Mouse (Mus musculus): Measurements from ENCODE around the gene Casp1. TPM values are rescaled to one million over a fixed set of nuclear protein-coding genes. Genes with fewer than 3 reads are reported as not detected.

Casp1 gene
- polyA plus RNA-seq (2015; fragmentation: Nextera tagmentation; extraction: Ambion mirVana), result 4.3 and 5.1 TPM in 2 replicates

DNA sequence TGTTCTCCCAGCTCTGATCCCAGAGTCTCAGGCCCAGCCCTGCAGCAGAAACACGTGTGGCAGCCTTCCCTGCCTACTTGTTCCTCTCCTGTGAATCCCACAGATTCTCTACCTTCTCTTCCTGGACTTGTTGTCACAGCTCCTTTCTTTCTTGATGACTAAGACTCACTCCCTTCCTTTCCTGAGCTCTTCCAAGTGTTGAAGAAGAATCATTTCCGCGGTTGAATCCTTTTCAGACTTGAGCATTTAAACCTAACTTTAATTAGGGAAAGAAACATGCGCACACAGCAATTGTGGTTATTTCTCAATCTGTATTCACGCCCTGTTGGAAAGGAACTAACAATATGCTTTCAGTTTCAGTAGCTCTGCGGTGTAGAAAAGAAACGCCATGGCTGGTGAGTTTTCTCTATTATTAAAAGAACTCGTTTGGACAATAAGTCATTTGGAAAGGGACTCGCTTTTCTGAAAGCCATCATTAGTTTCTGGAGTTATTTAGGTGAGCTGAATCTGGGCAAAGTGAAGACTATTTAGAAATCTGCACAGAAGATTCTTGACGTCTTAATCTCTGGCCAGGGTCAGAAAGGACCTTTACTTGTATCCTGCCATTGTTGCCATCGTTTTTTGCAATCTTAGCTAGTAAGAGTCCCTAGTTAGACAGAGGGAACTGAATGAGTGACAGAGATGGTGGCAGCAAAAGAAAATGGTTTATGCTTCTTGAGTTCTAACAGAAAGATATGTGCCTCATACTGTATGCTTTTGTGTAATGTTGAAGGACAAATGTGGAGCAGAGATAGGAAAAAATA lies at the start of gene Casp1:
Gene Casp1, plus strand, starts transcription at position 189 of the 803 bp plus-strand sequence.
- peak within 1 kb of the TSS; percentile 29 for H3K4me3 ChIP-seq (ENCODE audit: low read depth, low read length)
- H3K4me2 ChIP-seq (ENCODE audit: low read depth, low read length), result peak within 1 kb of the TSS; percentile 42
- no peak within 1 kb of the TSS for H3K9ac ChIP-seq (replicated peaks)
- peak; percentile 57 for ATAC-seq
- no peaks in the 10 kb centered on the region for H3K36me3 ChIP-seq (replicated peaks; ENCODE audit: insufficient read depth, low read length)
- H3K27me3 ChIP-seq (ENCODE audit: insufficient read depth, low read length), result no peaks in the 10 kb centered on the region
- TF ChIP-seq EP300 (IDR thresholded peaks at IDR 0.05; ENCODE audit: low read depth) (no peak), CTCF (IDR thresholded peaks at IDR 0.05; ENCODE audit: low read depth) (no peak)
- WGBS (ENCODE audit: insufficient replicate concordance), result 54% methylated on average over 11 of the region's 11 CpGs
- H3K4me1 ChIP-seq (ENCODE audit: insufficient read depth), result no peaks in the 10 kb centered on the region
- DNase-seq, result no peak
- H3K9me3 ChIP-seq (ENCODE audit: low read length), result no peaks in the 10 kb centered on the region
- H3K27ac ChIP-seq (ENCODE audit: low read depth), result peak within 1 kb of the TSS; percentile 57; the same call in 1 of the 2 replicates

DNA sequence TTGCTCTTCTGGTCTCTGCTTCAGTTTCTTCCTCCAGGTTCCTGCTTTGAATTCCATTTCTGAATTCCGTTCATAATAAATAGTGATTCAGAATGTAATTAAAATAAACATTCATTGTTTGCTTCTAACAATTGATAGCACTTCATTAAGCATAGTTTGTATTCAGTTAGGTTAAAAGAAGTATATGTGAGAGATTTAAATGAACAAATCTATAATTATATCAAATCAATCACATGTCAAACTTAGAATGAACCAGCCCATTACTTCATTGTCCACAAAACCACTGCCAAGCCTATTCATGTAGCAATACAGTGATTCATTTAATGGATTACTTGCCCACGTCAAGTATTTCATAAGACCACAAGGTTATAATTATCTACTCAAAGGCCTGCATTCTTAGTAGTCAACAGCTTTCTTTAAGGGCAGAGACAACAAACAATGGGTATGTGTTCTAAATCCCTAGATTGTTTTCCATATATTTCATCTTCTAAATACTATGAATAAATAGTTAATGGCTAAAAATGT lies 34.3 kb upstream of the Casp1 start:
- Histone ChIP-seq H3K36me3 (replicated peaks; ENCODE audit: insufficient read depth, low read length) (no peaks in the 10 kb centered on the region), H3K9me3 (ENCODE audit: low read length) (no peaks in the 10 kb centered on the region), H3K4me1 (ENCODE audit: insufficient read depth) (no peaks in the 10 kb centered on the region), H3K9ac (replicated peaks) (no peak overlapping the region), H3K27ac (ENCODE audit: low read depth) (no peak overlapping the region), H3K4me3 (ENCODE audit: low read depth, low read length) (no peak overlapping the region), H3K27me3 (ENCODE audit: insufficient read depth, low read length) (no peaks in the 10 kb centered on the region), H3K4me2 (ENCODE audit: low read depth, low read length) (no peak overlapping the region)
- ATAC-seq (no peak), DNase-seq (no peak)
- WGBS (ENCODE audit: insufficient replicate concordance), result 70% methylated on average over 2 of the region's 2 CpGs
- TF ChIP-seq CTCF (IDR thresholded peaks at IDR 0.05; ENCODE audit: low read depth), result no peak
- no peak for TF ChIP-seq EP300 (IDR thresholded peaks at IDR 0.05; ENCODE audit: low read depth)

DNA sequence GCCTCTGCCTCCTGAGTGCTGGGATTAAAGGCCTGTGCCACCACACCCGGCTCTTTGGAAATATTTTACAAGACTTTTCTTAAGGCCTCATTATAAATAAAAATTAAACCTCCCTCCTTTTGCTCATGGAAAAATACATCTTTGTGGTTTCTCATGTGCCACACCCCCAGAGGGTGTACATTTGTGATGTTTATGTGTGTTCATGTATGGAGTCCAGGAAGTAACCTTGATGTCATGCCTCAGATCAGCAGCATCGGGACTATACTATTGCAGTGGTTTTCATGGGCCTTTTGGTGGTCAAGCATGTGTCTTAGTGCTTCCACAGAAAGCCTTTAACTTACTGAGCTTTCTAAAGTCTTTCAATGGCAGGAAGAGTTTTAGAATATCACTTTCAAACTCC lies 28.0 kb upstream of the Casp1 start:
- no peak overlapping the region for H3K4me3 ChIP-seq (ENCODE audit: low read depth, low read length)
- no peaks in the 10 kb centered on the region for H3K36me3 ChIP-seq (replicated peaks; ENCODE audit: insufficient read depth, low read length)
- H3K9me3 ChIP-seq (ENCODE audit: low read length), result no peaks in the 10 kb centered on the region
- H3K27me3 ChIP-seq (ENCODE audit: insufficient read depth, low read length), result no peaks in the 10 kb centered on the region
- H3K4me1 ChIP-seq (ENCODE audit: insufficient read depth), result no peaks in the 10 kb centered on the region
- H3K27ac ChIP-seq (ENCODE audit: low read depth), result no peak overlapping the region
- 65% methylated on average over 2 of the region's 2 CpGs for WGBS (ENCODE audit: insufficient replicate concordance)
- DNase-seq (no peak), ATAC-seq (no peak)
- H3K4me2 ChIP-seq (ENCODE audit: low read depth, low read length), result no peak overlapping the region
- TF ChIP-seq EP300 (IDR thresholded peaks at IDR 0.05; ENCODE audit: low read depth) (no peak), CTCF (IDR thresholded peaks at IDR 0.05; ENCODE audit: low read depth) (no peak)
- no peak overlapping the region for H3K9ac ChIP-seq (replicated peaks)

DNA sequence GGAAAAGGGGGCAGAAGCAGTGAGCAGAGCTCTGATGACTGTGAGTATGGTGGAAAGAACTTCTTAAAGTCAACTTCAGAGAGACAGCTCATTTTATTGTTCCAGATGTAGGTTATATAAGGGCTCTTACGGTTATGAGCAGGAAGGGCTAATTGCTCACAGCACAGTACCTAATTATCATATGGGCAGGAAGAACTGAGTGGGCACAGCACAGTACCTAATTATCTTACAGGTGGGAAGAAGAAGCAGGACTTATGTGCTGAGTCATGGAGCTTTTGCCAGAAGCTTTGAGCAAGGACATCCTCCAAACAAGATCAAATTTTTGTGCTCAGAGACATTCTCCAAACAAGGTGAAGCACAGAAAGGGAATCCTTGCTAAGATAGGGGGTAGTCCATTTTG lies 27.4 kb upstream of the Casp1 start:
- TF ChIP-seq CTCF (IDR thresholded peaks at IDR 0.05; ENCODE audit: low read depth), result no peak
- no peak for TF ChIP-seq EP300 (IDR thresholded peaks at IDR 0.05; ENCODE audit: low read depth)
- ATAC-seq (no peak), DNase-seq (no peak)
- Histone ChIP-seq H3K4me1 (ENCODE audit: insufficient read depth) (no peaks in the 10 kb centered on the region), H3K36me3 (replicated peaks; ENCODE audit: insufficient read depth, low read length) (no peaks in the 10 kb centered on the region), H3K4me2 (ENCODE audit: low read depth, low read length) (no peak overlapping the region), H3K9ac (replicated peaks) (no peak overlapping the region), H3K27me3 (ENCODE audit: insufficient read depth, low read length) (no peaks in the 10 kb centered on the region), H3K4me3 (ENCODE audit: low read depth, low read length) (no peak overlapping the region), H3K9me3 (ENCODE audit: low read length) (no peaks in the 10 kb centered on the region), H3K27ac (ENCODE audit: low read depth) (no peak overlapping the region)
- WGBS (ENCODE audit: insufficient replicate concordance), result 62% methylated on average over 1 of the region's 1 CpGs

DNA sequence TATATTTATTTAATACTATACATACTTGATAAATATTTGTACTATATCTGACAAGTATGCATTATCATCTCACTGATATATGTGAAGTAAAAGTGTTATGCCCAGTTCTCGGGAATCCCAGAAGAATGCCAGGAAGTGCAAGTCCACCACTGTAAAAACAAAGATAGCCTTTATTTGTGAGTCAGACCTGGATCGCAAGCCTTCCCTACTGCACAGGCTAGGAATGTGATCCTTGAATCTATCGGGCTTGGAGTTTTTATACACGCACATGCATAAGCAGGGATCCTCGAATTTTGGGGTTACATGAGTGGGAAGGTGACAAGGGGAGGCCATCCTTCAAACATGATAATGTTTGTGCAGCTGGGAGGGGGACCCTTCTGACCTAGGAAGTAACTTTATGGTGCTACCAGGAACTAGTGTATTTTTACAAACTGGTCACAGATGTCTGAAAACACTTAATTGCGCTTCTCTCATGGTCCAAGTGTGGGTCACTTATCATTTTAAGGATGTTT lies 26.9 kb upstream of the Casp1 start:
- ATAC-seq, result peak; percentile 12; the same call in 1 of the 2 replicates
- Histone ChIP-seq H3K4me2 (ENCODE audit: low read depth, low read length) (no peak overlapping the region), H3K27ac (ENCODE audit: low read depth) (no peak overlapping the region), H3K36me3 (replicated peaks; ENCODE audit: insufficient read depth, low read length) (no peaks in the 10 kb centered on the region), H3K4me3 (ENCODE audit: low read depth, low read length) (no peak overlapping the region), H3K4me1 (ENCODE audit: insufficient read depth) (no peaks in the 10 kb centered on the region), H3K9me3 (ENCODE audit: low read length) (no peaks in the 10 kb centered on the region), H3K27me3 (ENCODE audit: insufficient read depth, low read length) (no peaks in the 10 kb centered on the region), H3K9ac (replicated peaks) (no peak overlapping the region)
- WGBS (ENCODE audit: insufficient replicate concordance), result 57% methylated on average over 6 of the region's 6 CpGs
- TF ChIP-seq CTCF (IDR thresholded peaks at IDR 0.05; ENCODE audit: low read depth) (no peak), EP300 (IDR thresholded peaks at IDR 0.05; ENCODE audit: low read depth) (no peak)
- no peak for DNase-seq

DNA sequence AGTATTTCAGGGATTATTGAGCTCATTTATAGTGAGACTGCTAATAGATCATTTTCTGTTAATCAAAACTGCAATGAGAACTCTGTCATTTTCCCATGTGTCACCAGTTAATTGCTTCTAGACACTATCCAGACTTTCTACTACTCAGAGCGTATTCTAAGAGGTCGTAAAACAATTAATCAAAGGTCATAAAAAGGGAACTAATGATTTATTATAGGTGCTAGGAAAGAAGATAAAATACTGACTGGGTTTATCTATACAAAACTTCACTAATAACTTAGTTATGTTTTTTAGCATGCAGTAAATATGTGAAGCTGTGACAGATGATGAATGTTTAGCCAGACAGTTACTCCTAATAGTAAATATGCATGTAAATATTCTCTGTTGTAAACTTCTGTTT lies 12.2 kb upstream of the Casp1 start:
- no peak overlapping the region for H3K4me3 ChIP-seq (ENCODE audit: low read depth, low read length)
- H3K9ac ChIP-seq (replicated peaks), result no peak overlapping the region
- H3K4me1 ChIP-seq (ENCODE audit: insufficient read depth), result no peaks in the 10 kb centered on the region
- H3K27me3 ChIP-seq (ENCODE audit: insufficient read depth, low read length), result no peaks in the 10 kb centered on the region
- H3K4me2 ChIP-seq (ENCODE audit: low read depth, low read length), result no peak overlapping the region
- H3K27ac ChIP-seq (ENCODE audit: low read depth), result no peak overlapping the region
- DNase-seq, result no peak
- TF ChIP-seq CTCF (IDR thresholded peaks at IDR 0.05; ENCODE audit: low read depth) (no peak), EP300 (IDR thresholded peaks at IDR 0.05; ENCODE audit: low read depth) (no peak)
- ATAC-seq, result no peak
- H3K9me3 ChIP-seq (ENCODE audit: low read length), result no peaks in the 10 kb centered on the region
- no peaks in the 10 kb centered on the region for H3K36me3 ChIP-seq (replicated peaks; ENCODE audit: insufficient read depth, low read length)
- WGBS (ENCODE audit: insufficient replicate concordance), result 69% methylated on average over 2 of the region's 2 CpGs
